Mouse (Mus musculus) liver, embryonic 14.5 days (tissue): ENCODE measurements around the gene Ehbp1. TPM values are rescaled to one million over a fixed set of nuclear protein-coding genes. Genes with fewer than 3 reads are reported as not detected.

ENCODE experiments used
- ATAC-seq: fragments of 200-750 bp; cut with Nextera tagmentation; 2 replicates; pipeline ENCODE4 v1.8.0; 2017; ENCODE audit warnings: moderate number of reproducible peaks, mild to moderate bottlenecking, moderate library complexity; ENCODE audit not compliant: insufficient read depth
- DNase-seq, 3 experiments: peaks; one replicate each; pipeline ENCODE4 v3.0.0-alpha.2; 2012 to 2013; ENCODE audit warnings: low read depth in 3 of 3, low spot score in 3 of 3
- H3K27ac ChIP-seq: fragments of 300-500 bp; sonication (generic); 2 replicates; pipeline ENCODE4 v1.5.1; 2014; ENCODE audit warnings: moderate library complexity, mild to moderate bottlenecking, control low read depth, inconsistent platforms
- H3K27me3 ChIP-seq: fragments of 300-500 bp; sonication (generic); 2 replicates; pipeline ENCODE4 v1.6.1; 2014; ENCODE audit warnings: mild to moderate bottlenecking, low read length, moderate library complexity; ENCODE audit not compliant: control insufficient read depth, insufficient read depth
- H3K36me3 ChIP-seq: fragments of 300-500 bp; sonication (generic); replicated peaks from 2 replicates; pipeline ENCODE4 v1.6.1; 2014; ENCODE audit warnings: low read depth; ENCODE audit not compliant: control insufficient read depth, insufficient read depth
- H3K4me1 ChIP-seq, 2 experiments: fragments of 200-500 bp in 1 of 2; fragments of 300-500 bp in 1 of 2; sonication (generic) in 1 of 2; replicated peaks; 2 replicates each; pipeline ENCODE4 v1.6.1; 2012 to 2014; ENCODE audit warnings: antibody characterized with exemption in 1 of 2, inconsistent platforms in 1 of 2, low read length in 1 of 2; ENCODE audit not compliant: control insufficient read depth in 2 of 2, insufficient read depth in 2 of 2
- H3K4me2 ChIP-seq: fragments of 300-500 bp; sonication (generic); 2 replicates; pipeline ENCODE4 v1.6.1; 2014; ENCODE audit warnings: low read depth, mild to moderate bottlenecking, control low read depth, moderate library complexity
- H3K4me3 ChIP-seq, 2 experiments: fragments of 200-500 bp in 1 of 2; fragments of 300-500 bp in 1 of 2; sonication (generic) in 1 of 2; 2 replicates each; pipeline ENCODE4 v1.5.1; 2012 to 2014; ENCODE audit warnings: low read depth in 2 of 2, low read length in 2 of 2, mild to moderate bottlenecking in 2 of 2, control low read depth in 1 of 2, inconsistent platforms in 1 of 2, moderate library complexity in 1 of 2; ENCODE audit not compliant: insufficient read depth in 1 of 2
- H3K9ac ChIP-seq: fragments of 300-500 bp; sonication (generic); replicated peaks from 2 replicates; pipeline ENCODE4 v1.6.1; 2014; ENCODE audit warnings: mild to moderate bottlenecking, control low read depth, moderate library complexity
- H3K9me3 ChIP-seq: fragments of 300-500 bp; sonication (generic); 2 replicates; pipeline ENCODE4 v1.6.1; 2016; ENCODE audit warnings: low read length, mixed read lengths; ENCODE audit not compliant: control insufficient read depth
- CTCF ChIP-seq: IDR thresholded peaks from 2 replicates; pipeline ENCODE4 v1.5.1; 2016; ENCODE audit warnings: antibody characterized with exemption, low read depth, control low read depth
- EP300 ChIP-seq: IDR thresholded peaks from 2 replicates; pipeline ENCODE4 v1.6.1; 2016; ENCODE audit warnings: antibody characterized with exemption, low read depth
- WGBS: fragments of 180-500 bp; shearing (Covaris S2); extraction: QIAGEN DNeasy Blood & Tissue Kit; methylation state at CpG from one replicate; pipeline ENCODE4 v1.1.7; 2014; ENCODE audit not compliant: insufficient replicate concordance; 5-methylcytosine and 5-hydroxymethylcytosine counted together
- polyA plus RNA-seq, 2 experiments: library from polyadenylated mRNA; depleted of rRNA in 1 of 2; stranded (reverse) in 1 of 2; unstranded in 1 of 2; fragments of >200 nt; fragmentation: Nextera tagmentation in 1 of 2; extraction: Ambion mirVana in 1 of 2; gene quantifications; 2 replicates each; pipeline versions ENCODE4 v1.2.1 to v1.2.3; 2012 to 2014

The Ehbp1 gene
- polyA plus RNA-seq, 2 experiments: 1.7 to 3.3 TPM

DNA sequence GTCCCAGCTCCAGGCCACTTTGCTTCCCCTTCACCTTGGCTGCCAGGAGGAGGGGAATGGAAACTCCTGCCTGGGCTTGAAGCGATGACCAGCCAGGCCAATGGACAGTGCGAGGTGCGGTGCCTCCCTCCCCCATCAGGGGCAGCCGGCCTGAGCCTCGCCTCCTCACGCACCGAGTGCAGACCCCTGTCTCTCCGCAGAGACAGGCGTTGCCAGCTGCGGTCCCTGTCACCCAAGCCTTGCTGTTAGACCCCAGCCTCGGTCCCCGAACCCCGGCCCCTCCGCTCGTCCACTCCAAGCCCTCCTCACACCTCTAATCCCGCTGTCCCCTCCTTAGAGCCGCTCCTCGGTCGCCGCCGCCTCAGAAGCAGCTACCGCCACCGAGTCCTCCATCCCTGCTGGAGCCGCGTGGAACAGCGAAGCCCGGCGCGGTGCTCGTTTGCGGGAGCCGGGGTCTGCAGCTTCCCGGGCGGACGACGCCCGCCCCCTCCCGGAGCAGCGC, 55.7 kb downstream of the Ehbp1 start:
- no peaks in the 10 kb centered on the region for H3K36me3 ChIP-seq
- 1% methylated on average over 37 of the region's 39 CpGs for WGBS
- no peaks in the 10 kb centered on the region for H3K27me3 ChIP-seq
- H3K9me3 ChIP-seq: no peaks in the 10 kb centered on the region
- peak overlapping the region; percentile 63 to 84 for H3K4me3 ChIP-seq
- peaks cover 0 to 4% of the 10 kb centered on the region in 2 experiments; a peak in 3 of 4 replicates for H3K4me1 ChIP-seq
- no peak overlapping the region for H3K27ac ChIP-seq
- peak overlapping the region; percentile 98 for H3K4me2 ChIP-seq
- peak overlapping the region; percentile 72 for H3K9ac ChIP-seq
- TF ChIP-seq EP300: no peak
- 0 out of 2 replicates have a peak, but pooled peaks have one; percentile 8 for TF ChIP-seq CTCF
- peak; percentile 36 for ATAC-seq
- no peak for DNase-seq

DNA sequence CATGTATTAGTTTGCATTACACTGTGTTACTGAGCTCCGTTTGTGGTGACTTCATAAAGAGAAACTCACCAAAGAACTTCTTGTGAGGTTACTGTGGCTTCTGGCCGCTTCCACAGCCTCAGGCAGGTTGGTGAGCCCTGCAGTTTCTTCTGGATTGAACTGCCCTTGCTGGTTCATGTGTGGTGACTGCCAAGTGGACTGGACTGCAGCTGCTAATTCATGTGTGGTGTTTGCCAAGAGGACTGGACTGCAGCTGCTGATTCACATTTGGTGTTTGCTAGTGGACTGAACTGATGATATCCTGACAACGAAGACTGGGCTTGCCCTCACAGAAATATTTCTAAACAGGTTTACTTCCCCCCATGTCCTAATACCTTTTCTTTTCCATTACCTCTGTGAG, 65.4 kb downstream of the Ehbp1 start:
- no peak for TF ChIP-seq EP300
- no peak for TF ChIP-seq CTCF
- no peak for DNase-seq
- no peak for ATAC-seq
- Histone ChIP-seq H3K4me1 (0 out of 4 replicates have a peak, but pooled peaks cover 0 to 2% of the 10 kb centered on the region in 2 experiments), H3K4me3 (no peak overlapping the region), H3K27ac (no peak overlapping the region), H3K36me3 (no peaks in the 10 kb centered on the region; the same call in 1 of the 2 replicates), H3K27me3 (no peaks in the 10 kb centered on the region), H3K4me2 (no peak overlapping the region), H3K9ac (no peak overlapping the region), H3K9me3 (no peaks in the 10 kb centered on the region)
- WGBS: 65% methylated on average over 3 of the region's 3 CpGs

DNA sequence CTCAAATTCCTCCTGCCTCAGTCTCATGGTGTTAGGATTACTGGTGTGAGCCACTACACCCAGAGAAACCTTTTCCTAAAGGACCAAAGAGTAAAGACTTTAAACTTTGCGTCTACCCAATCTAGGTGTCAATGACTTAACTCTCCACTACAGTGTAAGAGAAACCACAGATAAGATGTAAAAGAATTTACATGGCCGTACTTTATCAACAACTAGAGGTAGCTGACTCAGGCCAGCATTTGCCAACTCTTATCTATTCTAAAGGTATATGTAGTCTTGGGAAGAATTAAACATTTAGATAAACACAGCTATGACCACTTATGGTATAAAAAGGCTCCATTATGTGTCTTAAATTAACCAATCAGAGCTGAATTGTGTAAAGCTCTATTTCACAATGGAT, 67.9 kb downstream of the Ehbp1 start:
- 30% methylated on average over 2 of the region's 2 CpGs for WGBS
- no peak overlapping the region for H3K4me3 ChIP-seq
- no peak for ATAC-seq
- H3K9me3 ChIP-seq: no peaks in the 10 kb centered on the region
- no peaks in the 10 kb centered on the region for H3K36me3 ChIP-seq
- TF ChIP-seq CTCF (no peak), EP300 (no peak)
- H3K27ac ChIP-seq: no peak overlapping the region
- no peak for DNase-seq
- H3K27me3 ChIP-seq: no peaks in the 10 kb centered on the region
- peaks cover 0 to 6% of the 10 kb centered on the region in 2 experiments; a peak in 1 of 4 replicates for H3K4me1 ChIP-seq
- no peak overlapping the region for H3K9ac ChIP-seq
- H3K4me2 ChIP-seq: no peak overlapping the region

- Histone ChIP-seq H3K4me2 (no peak overlapping the region), H3K9ac (no peak overlapping the region), H3K36me3 (no peaks in the 10 kb centered on the region), H3K27me3 (no peaks in the 10 kb centered on the region), H3K9me3 (no peaks in the 10 kb centered on the region), H3K27ac (no peak overlapping the region), H3K4me1 (peaks cover 0 to 6% of the 10 kb centered on the region in 2 experiments; a peak in 1 of 4 replicates), H3K4me3 (no peak overlapping the region)
- no peak for ATAC-seq
- 66% methylated on average over 7 of the region's 7 CpGs for WGBS
- TF ChIP-seq EP300 (no peak), CTCF (no peak)
- no peak for DNase-seq
Measured at GRCm38 (mm10) chr11:22273378-22273777, 68.7 kb downstream of the Ehbp1 start.

DNA sequence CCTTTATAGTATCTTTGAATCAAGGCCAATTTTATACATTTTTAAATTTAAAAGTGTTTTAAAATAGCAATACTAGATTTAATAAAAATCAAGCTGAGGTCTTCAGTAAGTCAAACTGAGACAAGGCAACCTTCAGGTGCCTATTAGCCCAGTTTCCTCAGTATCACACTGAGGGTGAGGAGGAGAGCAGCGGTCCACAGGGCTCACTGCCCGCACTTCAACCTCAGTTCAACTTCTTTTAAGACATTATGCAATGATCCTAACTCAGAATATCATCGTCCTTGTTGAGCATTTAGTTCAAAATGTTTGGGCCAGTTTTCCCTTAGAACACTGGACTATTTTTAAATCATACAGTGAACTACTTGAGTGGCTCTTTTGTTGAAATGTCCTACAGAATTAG, 70.2 kb downstream of the Ehbp1 start:
- WGBS: 66% methylated on average over 3 of the region's 3 CpGs
- Histone ChIP-seq H3K4me1 (peaks cover 0 to 6% of the 10 kb centered on the region in 2 experiments; a peak in 2 of 4 replicates), H3K36me3 (no peaks in the 10 kb centered on the region), H3K27me3 (no peaks in the 10 kb centered on the region), H3K27ac (no peak overlapping the region), H3K4me3 (no peak overlapping the region), H3K9me3 (no peaks in the 10 kb centered on the region), H3K9ac (no peak overlapping the region), H3K4me2 (no peak overlapping the region)
- no peak for DNase-seq
- no peak for ATAC-seq
- TF ChIP-seq CTCF (no peak), EP300 (no peak)
